Mouse (Mus musculus) MEL (cell line): ENCODE measurements around the gene Nxph4. TPM values are rescaled to one million over a fixed set of nuclear protein-coding genes. Genes with fewer than 3 reads are reported as not detected.

Experiments used
- DNase-seq: peaks from one replicate; pipeline ENCODE4 v3.0.0; 2011; ENCODE audit warnings: low read depth, low spot score
- H3K27ac ChIP-seq: 2 replicates; pipeline ENCODE4 v1.5.1; 2012; ENCODE audit warnings: low read depth, mild to moderate bottlenecking, control low read depth, low read length, moderate library complexity; ENCODE audit not compliant: control insufficient read depth
- H3K27me3 ChIP-seq, 2 experiments: fragments of 150-350 bp in 1 of 2; sonication (generic) in 1 of 2; 2 replicates each; pipeline ENCODE4 v1.6.1; 2012; ENCODE audit warnings: low read length in 2 of 2, mild to moderate bottlenecking in 2 of 2, improper control_type of control experiment in 1 of 2, moderate library complexity in 1 of 2; ENCODE audit not compliant: insufficient read depth in 2 of 2, control insufficient read depth in 1 of 2
- H3K36me3 ChIP-seq, 2 experiments: 2 replicates each; pipeline ENCODE4 v1.6.1; 2012 to 2014; ENCODE audit warnings: low read length in 2 of 2, improper control_type of control experiment in 1 of 2, inconsistent platforms in 1 of 2, mild to moderate bottlenecking in 1 of 2; ENCODE audit not compliant: insufficient read depth in 2 of 2, control insufficient read depth in 1 of 2
- H3K4me1 ChIP-seq, 2 experiments: fragments of 150-350 bp in 1 of 2; sonication (generic) in 1 of 2; 2 replicates each; pipeline ENCODE4 v1.6.1; 2012; ENCODE audit warnings: low read length in 2 of 2, improper control_type of control experiment in 1 of 2, mild to moderate bottlenecking in 1 of 2; ENCODE audit not compliant: insufficient read depth in 2 of 2, control insufficient read depth in 1 of 2
- H3K4me3 ChIP-seq, 2 experiments: fragments of 150-350 bp in 1 of 2; sonication (generic) in 1 of 2; 2 replicates each; pipeline ENCODE4 v1.5.1; 2012; ENCODE audit warnings: low read depth in 2 of 2, low read length in 2 of 2, mild to moderate bottlenecking in 2 of 2, moderate library complexity in 2 of 2, control low read depth in 1 of 2, improper control_type of control experiment in 1 of 2; ENCODE audit not compliant: control insufficient read depth in 1 of 2, insufficient read depth in 1 of 2
- H3K79me2 ChIP-seq: 2 replicates; pipeline ENCODE4 v1.6.1; 2012; ENCODE audit warnings: mild to moderate bottlenecking, low read length, moderate library complexity; ENCODE audit not compliant: control insufficient read depth, poor library complexity, insufficient read depth
- H3K9ac ChIP-seq: 2 replicates; pipeline ENCODE4 v1.6.1; 2012; ENCODE audit warnings: low read depth, mild to moderate bottlenecking, control low read depth, low read length, moderate library complexity; ENCODE audit not compliant: control insufficient read depth, poor library complexity, severe bottlenecking
- H3K9me3 ChIP-seq: fragments of 150-350 bp; sonication (generic); replicated peaks from 2 replicates; pipeline ENCODE4 v1.6.1; 2012; ENCODE audit warnings: mild to moderate bottlenecking, low read length, improper control_type of control experiment, moderate library complexity; ENCODE audit not compliant: insufficient read depth
- BHLHE40 ChIP-seq: IDR thresholded peaks from 2 replicates; pipeline ENCODE4 v1.6.1; 2012; ENCODE audit warnings: low read depth, mild to moderate bottlenecking, inconsistent platforms, low read length, improper control_type of control experiment, borderline replicate concordance
- CHD1 ChIP-seq: IDR thresholded peaks from 2 replicates; pipeline ENCODE4 v1.6.1; 2012; ENCODE audit warnings: low read depth, mild to moderate bottlenecking, inconsistent platforms, low read length, improper control_type of control experiment
- ELF1 ChIP-seq: IDR thresholded peaks from 2 replicates; pipeline ENCODE4 v1.6.1; 2014; ENCODE audit warnings: low read depth, mild to moderate bottlenecking, inconsistent platforms, low read length, improper control_type of control experiment, moderate library complexity
- EP300 ChIP-seq, 2 experiments: IDR thresholded peaks; 2 replicates each; pipeline ENCODE4 v1.6.1; 2011; ENCODE audit warnings: improper control_type of control experiment in 2 of 2, low read length in 2 of 2, low read depth in 1 of 2, mild to moderate bottlenecking in 1 of 2
- ETS1 ChIP-seq: IDR thresholded peaks from 2 replicates; pipeline ENCODE4 v1.6.1; 2012; ENCODE audit warnings: low read depth, mild to moderate bottlenecking, inconsistent platforms, low read length, improper control_type of control experiment, moderate library complexity
- HCFC1 ChIP-seq: IDR thresholded peaks from 2 replicates; pipeline ENCODE4 v1.6.1; 2012; ENCODE audit warnings: low read depth, mild to moderate bottlenecking, inconsistent platforms, low read length, improper control_type of control experiment, moderate library complexity
- JUND ChIP-seq: IDR thresholded peaks from 2 replicates; pipeline ENCODE4 v1.6.1; 2011; ENCODE audit warnings: low read depth, mild to moderate bottlenecking, improper control_type of control experiment, low read length
- MAFK ChIP-seq: IDR thresholded peaks from 2 replicates; pipeline ENCODE4 v1.6.1; 2011; ENCODE audit warnings: low read depth, mild to moderate bottlenecking, low read length, improper control_type of control experiment, borderline replicate concordance
- MAZ ChIP-seq: IDR thresholded peaks from 2 replicates; pipeline ENCODE4 v1.6.1; 2012; ENCODE audit warnings: low read depth, mild to moderate bottlenecking, inconsistent platforms, low read length, improper control_type of control experiment
- MYB ChIP-seq: IDR thresholded peaks from 2 replicates; pipeline ENCODE4 v1.6.1; 2011; ENCODE audit warnings: mild to moderate bottlenecking, low read depth, low read length, improper control_type of control experiment
- MYC ChIP-seq: IDR thresholded peaks from 2 replicates; pipeline ENCODE4 v1.6.1; 2011; ENCODE audit warnings: low read depth, mild to moderate bottlenecking, low read length, improper control_type of control experiment, moderate library complexity
- NRF1 ChIP-seq: IDR thresholded peaks from 2 replicates; pipeline ENCODE4 v1.6.1; 2014; ENCODE audit warnings: low read depth, mild to moderate bottlenecking, inconsistent platforms, low read length, improper control_type of control experiment, moderate library complexity; ENCODE audit not compliant: poor library complexity, insufficient read depth, severe bottlenecking
- POLR2A ChIP-seq, 2 experiments: IDR thresholded peaks; 2 replicates each; pipeline ENCODE4 v1.6.1; 2011 to 2012; ENCODE audit warnings: low read length in 2 of 2, mild to moderate bottlenecking in 2 of 2, control low read depth in 1 of 2, improper control_type of control experiment in 1 of 2, low read depth in 1 of 2, moderate library complexity in 1 of 2; ENCODE audit not compliant: control insufficient read depth in 1 of 2, insufficient read depth in 1 of 2, poor library complexity in 1 of 2
- RCOR1 ChIP-seq: IDR thresholded peaks from 2 replicates; pipeline ENCODE4 v1.6.1; 2012; ENCODE audit warnings: low read depth, mild to moderate bottlenecking, inconsistent platforms, low read length, improper control_type of control experiment
- TAL1 ChIP-seq: IDR thresholded peaks from 2 replicates; pipeline ENCODE4 v1.6.1; 2012; ENCODE audit warnings: mild to moderate bottlenecking, inconsistent platforms, low read length, moderate library complexity, mixed read lengths
- TBP ChIP-seq: IDR thresholded peaks from 2 replicates; pipeline ENCODE4 v1.8.0; 2011; ENCODE audit warnings: low read depth, low read length, improper control_type of control experiment
- USF2 ChIP-seq, 2 experiments: IDR thresholded peaks; 2 replicates each; pipeline ENCODE4 v1.6.1; 2011 to 2012; ENCODE audit warnings: improper control_type of control experiment in 2 of 2, low read length in 2 of 2, borderline replicate concordance in 1 of 2, inconsistent platforms in 1 of 2, low read depth in 1 of 2, mild to moderate bottlenecking in 1 of 2; ENCODE audit not compliant: insufficient read depth in 1 of 2
- ZMIZ1 ChIP-seq: IDR thresholded peaks from 2 replicates; pipeline ENCODE4 v1.6.1; 2012; ENCODE audit warnings: low read depth, mild to moderate bottlenecking, inconsistent platforms, low read length, improper control_type of control experiment, moderate library complexity
- ZNF384 ChIP-seq: IDR thresholded peaks from 2 replicates; pipeline ENCODE4 v1.6.1; 2012; ENCODE audit warnings: low read depth, mild to moderate bottlenecking, inconsistent platforms, low read length, improper control_type of control experiment
- polyA plus RNA-seq, 2 experiments: library from polyadenylated mRNA; stranded (reverse) in 1 of 2; unstranded in 1 of 2; fragments of >175 nt in 1 of 2; fragments of >200 nt in 1 of 2; gene quantifications; 2 replicates each; pipeline versions ENCODE4 v1.2.1 to v1.2.4; 2012; ENCODE audit warnings: low replicate concordance in 2 of 2, low read depth in 1 of 2; ENCODE audit not compliant: insufficient read length in 2 of 2, insufficient read depth in 1 of 2, missing spikeins in 1 of 2
- total RNA-seq: library from RNA; depleted of rRNA; stranded (reverse); fragments of 300-350 nt; gene quantifications from 2 replicates; pipeline ENCODE4 v1.2.3, GENCODE M21; 2012

Nxph4 gene
- total and polyA plus RNA-seq, 3 experiments = 0.24 TPM; not detected in 2

GRCm38 (mm10) chr10:127499516-127499915 is 34.8 kb downstream of the Nxph4 start:
- Histone ChIP-seq H3K9ac (no peak overlapping the region), H3K79me2 (no peaks in the 10 kb centered on the region), H3K36me3 (no peaks in the 10 kb centered on the region; a peak in 2 of 4 replicates), H3K4me1 (no peaks in the 10 kb centered on the region), H3K4me3 (no peak overlapping the region), H3K9me3 (no peaks in the 10 kb centered on the region), H3K27ac (no peak overlapping the region), H3K27me3 (no peaks in the 10 kb centered on the region)
- no peak for DNase-seq
- TF ChIP-seq JUND (no peak), ZNF384 (no peak), MYB (no peak), CHD1 (no peak), HCFC1 (no peak), EP300 (IDR thresholded peaks at IDR 0.05; ENCODE audit: low read depth in 1 of 2, low read length in 2 of 2) (no peak), POLR2A (IDR thresholded peaks at IDR 0.05; ENCODE audit: control insufficient read depth in 1 of 2, insufficient read depth in 1 of 2, low read depth in 1 of 2, low read length in 2 of 2, poor library complexity in 1 of 2) (no peak), TAL1 (no peak), RCOR1 (no peak), MAFK (no peak), MYC (no peak), MAZ (no peak), BHLHE40 (no peak), TBP (no peak), ZMIZ1 (no peak), NRF1 (no peak)

GRCm38 (mm10) chr10:127496156-127496555 is 38.2 kb downstream of the Nxph4 start:
- no peaks in the 10 kb centered on the region for H3K79me2 ChIP-seq
- H3K9ac ChIP-seq = no peak overlapping the region
- H3K36me3 ChIP-seq = peaks cover 0 to 2% of the 10 kb centered on the region in 2 experiments; a peak in 2 of 4 replicates
- no peak overlapping the region for H3K4me3 ChIP-seq
- no peak overlapping the region for H3K27ac ChIP-seq
- H3K9me3 ChIP-seq = no peaks in the 10 kb centered on the region
- no peaks in the 10 kb centered on the region for H3K4me1 ChIP-seq
- no peak for DNase-seq
- H3K27me3 ChIP-seq = no peaks in the 10 kb centered on the region
- TF ChIP-seq EP300 (IDR thresholded peaks at IDR 0.05; ENCODE audit: low read depth in 1 of 2, low read length in 2 of 2) (no peak), MYC (no peak), USF2 (IDR thresholded peaks at IDR 0.05; ENCODE audit: borderline replicate concordance in 1 of 2, insufficient read depth in 1 of 2, low read depth in 1 of 2, low read length in 2 of 2) (no peak), ETS1 (no peak), MYB (no peak), ELF1 (no peak), MAZ (no peak), HCFC1 (no peak), MAFK (no peak)
